Mouse (Mus musculus) heart, embryonic 16.5 days (tissue): ENCODE results near the gene Arhgef16. TPM values are rescaled to one million over a fixed set of nuclear protein-coding genes. Genes with fewer than 3 reads are reported as not detected.

Source experiments
- polyA plus RNA-seq: library from polyadenylated mRNA; unstranded; fragments of >200 nt; fragmentation: Nextera tagmentation; extraction: Ambion mirVana; gene quantifications from 2 replicates; pipeline ENCODE4 v1.2.1, GENCODE M21; 2015

Gene Arhgef16
- polyA plus RNA-seq, 1 experiment from 2014 or later, result 4.3 TPM

Other genes with a start within 250 kb of the Arhgef16 start
- 0.20 and 0.31 TPM in 2 replicates for gene Trp73, start 161.5 kb downstream of the Arhgef16 start, polyA plus RNA-seq
- gene Wrap73, start 159.3 kb downstream of the Arhgef16 start, polyA plus RNA-seq, result 23.5 and 24.4 TPM in 2 replicates
- gene Tprgl, start 141.0 kb downstream of the Arhgef16 start, polyA plus RNA-seq, result 143 and 147 TPM in 2 replicates
- 33.8 and 38.8 TPM in 2 replicates for gene Megf6, start 130.9 kb downstream of the Arhgef16 start, polyA plus RNA-seq
- 0.17 TPM in 1 of 2 replicates, not detected in the other for gene B230104I21Rik, start 34.5 kb upstream of the Arhgef16 start, polyA plus RNA-seq